Mouse (Mus musculus) liver, embryonic 14 days (tissue): ENCODE results near the gene Tmem215. TPM values are rescaled to one million over a fixed set of nuclear protein-coding genes. Genes with fewer than 3 reads are reported as not detected.

Experiments
- polyA plus RNA-seq: library from polyadenylated mRNA; depleted of rRNA; stranded (reverse); fragments of >200 nt; gene quantifications from 2 replicates; pipeline ENCODE4 v1.2.3, GENCODE M21; 2012; rRNA removed

Tmem215 gene
- polyA plus RNA-seq, result 0.06 and 0.07 TPM in 2 replicates

DNA sequence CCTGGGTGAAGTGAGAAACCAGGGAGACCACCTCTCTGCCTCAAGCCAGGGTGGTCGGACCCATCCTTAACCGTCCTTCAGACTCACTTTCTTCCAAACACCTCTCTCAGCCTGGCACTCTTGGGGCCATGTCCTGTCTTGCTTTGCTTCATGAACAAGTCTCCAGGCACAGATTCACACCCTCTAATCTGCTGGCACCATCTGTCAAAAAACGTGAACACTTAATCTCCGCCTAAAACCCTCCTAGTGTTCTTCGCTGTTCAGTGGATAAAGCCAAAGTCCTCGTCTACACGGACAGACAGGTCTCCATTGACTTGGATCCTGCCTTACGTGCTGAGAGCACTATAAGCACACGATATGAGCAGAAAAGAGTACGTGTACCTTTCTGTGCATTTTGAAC lies at the start of gene Tmem215:
Tmem215 (plus strand) TSS at position 301 of the 400 bp plus-strand sequence.

Other genes with a start within 250 kb of the Tmem215 start
- 2.3 and 3.5 TPM in 2 replicates for gene Ddx58, start 232.4 kb upstream of the Tmem215 start, polyA plus RNA-seq
- gene Smim27, start 202.6 kb upstream of the Tmem215 start, polyA plus RNA-seq, result 3.8 and 4.0 TPM in 2 replicates
- gene Topors, start 202.3 kb upstream of the Tmem215 start, polyA plus RNA-seq, result 7.5 and 8.7 TPM in 2 replicates
- 61.9 and 64.3 TPM in 2 replicates for gene Ndufb6, start 192.8 kb upstream of the Tmem215 start, polyA plus RNA-seq
- 4.7 and 5.0 TPM in 2 replicates for gene Aptx, start 231.0 kb downstream of the Tmem215 start, polyA plus RNA-seq
- gene Dnaja1, start 250.0 kb downstream of the Tmem215 start, polyA plus RNA-seq, result 36.0 and 42.5 TPM in 2 replicates